Mouse (Mus musculus) heart, adult 2 months (tissue): ENCODE data around the gene Yju2. TPM values are rescaled to one million over a fixed set of nuclear protein-coding genes. Genes with fewer than 3 reads are reported as not detected.

Source experiments
- DNase-seq, 2 experiments: peaks; one replicate each; pipeline ENCODE4 v3.0.0; 2021
- H3K27ac ChIP-seq: fragments of 200-600 bp; 2 replicates; pipeline ENCODE4 v1.8.1; 2022
- H3K27me3 ChIP-seq: fragments of 200-500 bp; 2 replicates; pipeline ENCODE4 v1.6.1; 2012; ENCODE audit warnings: mild to moderate bottlenecking, low read length, inconsistent platforms, mixed read lengths; ENCODE audit not compliant: control insufficient read depth, insufficient read depth
- H3K36me3 ChIP-seq: fragments of 200-500 bp; 2 replicates; pipeline ENCODE4 v1.6.1; 2012; ENCODE audit warnings: low read length, inconsistent platforms; ENCODE audit not compliant: control insufficient read depth, insufficient read depth
- H3K4me1 ChIP-seq: fragments of 200-500 bp; 2 replicates; pipeline ENCODE4 v1.6.1; 2011; ENCODE audit warnings: low read length; ENCODE audit not compliant: control insufficient read depth, insufficient read depth
- H3K4me3 ChIP-seq: fragments of 200-600 bp; 2 replicates; pipeline ENCODE4 v1.8.1; 2022
- H3K79me2 ChIP-seq: fragments of 200-500 bp; replicated peaks from 2 replicates; pipeline ENCODE4 v1.6.1; 2012; ENCODE audit warnings: mild to moderate bottlenecking, inconsistent platforms, low read length, moderate library complexity, mixed read lengths; ENCODE audit not compliant: control insufficient read depth, insufficient read depth
- H3K9ac ChIP-seq: fragments of 200-500 bp; 2 replicates; pipeline ENCODE4 v1.6.1; 2012; ENCODE audit warnings: low read depth, mild to moderate bottlenecking, control low read depth, inconsistent platforms, low read length, mixed read lengths
- CTCF ChIP-seq: fragments of 200-600 bp; IDR thresholded peaks from 2 replicates; pipeline ENCODE4 v1.8.1; 2022; ENCODE audit warnings: antibody characterized with exemption, mild to moderate bottlenecking, moderate library complexity
- EP300 ChIP-seq: fragments of 200-500 bp; IDR thresholded peaks from 2 replicates; pipeline ENCODE4 v1.6.1; 2011; ENCODE audit warnings: low read depth, low read length, control low read depth; ENCODE audit not compliant: insufficient read depth
- POLR2A ChIP-seq: fragments of 200-500 bp; IDR thresholded peaks from 2 replicates; pipeline ENCODE4 v1.6.1; 2011; ENCODE audit warnings: mild to moderate bottlenecking, low read depth, low read length, control low read depth; ENCODE audit not compliant: insufficient read depth
- WGBS: fragments of 180-500 bp; shearing (Covaris S2); methylation state at CpG from one replicate; pipeline ENCODE4 v1.1.7; 2018; 5-methylcytosine and 5-hydroxymethylcytosine counted together
- intact Hi-C: fragments of 180-260 bp; cut with DNase I; formaldehyde crosslinking; loops from one replicate; pipeline ENCODE4 v1.15.1; 2025
- polyA plus RNA-seq: library from polyadenylated mRNA; depleted of rRNA; stranded (reverse); fragments of >200 nt; gene quantifications from 2 replicates; pipeline ENCODE4 v1.2.3, GENCODE M21; 2012
- total RNA-seq, 2 experiments: library from RNA; stranded (reverse); gene quantifications; 2 replicates each; pipeline ENCODE4 v1.2.3; 2021

Gene Yju2
- total and polyA plus RNA-seq, 3 experiments: 3.7 to 9.2 (median 8.3) TPM

DNA sequence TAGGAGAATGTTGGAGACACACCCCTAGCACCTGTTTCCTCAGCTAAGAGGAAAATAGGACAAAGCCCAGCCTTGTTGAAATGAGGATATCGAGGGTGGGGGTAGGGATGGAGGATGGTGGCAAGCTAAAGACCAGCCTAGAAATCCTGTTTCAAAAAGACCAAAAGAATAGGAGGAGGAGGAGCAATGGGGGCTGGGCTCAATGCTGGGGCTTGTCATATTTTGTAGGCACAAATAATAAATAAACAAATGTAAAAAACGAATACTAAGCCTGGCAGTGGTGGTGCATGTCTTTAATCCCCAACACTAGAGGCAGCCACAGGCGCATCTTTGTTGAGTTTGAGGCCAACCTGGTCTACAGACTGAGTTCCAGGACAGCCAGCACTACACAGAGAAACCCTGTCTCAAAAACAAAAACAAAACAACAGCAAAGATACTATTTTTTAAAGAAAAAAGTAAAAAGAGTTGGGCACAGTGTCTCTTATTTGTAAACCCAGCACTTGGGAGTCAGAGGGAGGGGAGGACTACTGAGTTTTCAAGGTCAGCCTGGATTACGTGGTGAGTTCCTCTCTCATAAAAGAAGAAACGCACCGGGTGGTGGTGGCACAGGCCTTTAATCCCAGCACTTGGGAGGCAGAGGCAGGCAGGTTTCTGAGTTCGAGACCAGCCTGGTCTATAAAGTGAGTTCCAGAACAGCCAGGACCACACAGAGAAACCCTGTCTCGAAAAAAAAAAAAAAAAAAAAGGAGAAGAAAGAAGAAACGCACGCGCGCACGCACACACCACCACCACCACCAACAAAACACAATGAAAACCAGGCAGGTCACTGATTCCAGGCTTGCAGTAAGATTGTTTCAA lies 944 bp upstream of the Yju2 start:
- Histone ChIP-seq H3K4me3 (peak overlapping the region; percentile 72; the same call in 1 of the 2 replicates), H3K27me3 (no peaks in the 10 kb centered on the region), H3K27ac (peak overlapping the region; percentile 95), H3K4me1 (peaks cover 4% of the 10 kb centered on the region), H3K79me2 (no peaks in the 10 kb centered on the region), H3K36me3 (no peaks in the 10 kb centered on the region), H3K9ac (no peak overlapping the region)
- no peak for DNase-seq
- intact Hi-C loops: loop anchor here (1.0 to 10.0 kb wide), 5 partner anchors 13 to 297 kb away; partner anchors contain the start of genes Fem1a, Pot1b, Sh3gl1 and Zfp959
- no peak for TF ChIP-seq EP300
- TF ChIP-seq CTCF: no peak
- WGBS: 79% methylated on average over 13 of the region's 13 CpGs

GRCm38 (mm10) chr17:55958584-55958886 lies 364 bp upstream of the Yju2 start:
- no peak for TF ChIP-seq CTCF
- no peak for TF ChIP-seq EP300
- no peak for TF ChIP-seq POLR2A
- Histone ChIP-seq H3K4me1 (peaks cover 4% of the 10 kb centered on the region), H3K79me2 (no peaks in the 10 kb centered on the region), H3K27ac (peak overlapping the region; percentile 95), H3K4me3 (peak overlapping the region; percentile 72), H3K9ac (no peak overlapping the region), H3K27me3 (no peaks in the 10 kb centered on the region), H3K36me3 (no peaks in the 10 kb centered on the region)
- intact Hi-C loops: loop anchor here (2.0 to 10.0 kb wide), 4 partner anchors 14 to 296 kb away; partner anchors contain the start of genes Fem1a, Pot1b and Sh3gl1
- no peak for DNase-seq
- WGBS: 20% methylated on average over 2 of the region's 2 CpGs

- 66% methylated on average over 10 of the region's 10 CpGs for WGBS
- Histone ChIP-seq H3K4me3 (peak overlapping the region; percentile 72), H3K79me2 (no peaks in the 10 kb centered on the region), H3K36me3 (no peaks in the 10 kb centered on the region), H3K9ac (no peak overlapping the region), H3K27me3 (no peaks in the 10 kb centered on the region), H3K4me1 (peaks cover 4% of the 10 kb centered on the region), H3K27ac (peak overlapping the region; percentile 95; the same call in 1 of the 2 replicates)
- intact Hi-C loops: loop anchor here (1.0 to 10.0 kb wide), 5 partner anchors 15 to 295 kb away; partner anchors contain the start of genes Fem1a, Pot1b and Sh3gl1
- DNase-seq: no peak
- TF ChIP-seq POLR2A (no peak), CTCF (no peak), EP300 (no peak)
Observed at GRCm38 (mm10) chr17:55959946-55960740, 1.2 kb downstream of the Yju2 start.

GRCm38 (mm10) chr17:55960791-55961190 lies 1.9 kb downstream of the Yju2 start:
- Histone ChIP-seq H3K27ac (no peak overlapping the region), H3K27me3 (no peaks in the 10 kb centered on the region), H3K4me1 (peaks cover 4% of the 10 kb centered on the region), H3K9ac (no peak overlapping the region), H3K4me3 (no peak overlapping the region), H3K36me3 (no peaks in the 10 kb centered on the region), H3K79me2 (no peaks in the 10 kb centered on the region)
- TF ChIP-seq POLR2A (no peak), CTCF (no peak), EP300 (no peak)
- no peak for DNase-seq
- intact Hi-C loops: loop anchor here (1.0 kb wide), 1 partner anchor 50 kb away; no protein-coding TSS in a partner anchor

DNA sequence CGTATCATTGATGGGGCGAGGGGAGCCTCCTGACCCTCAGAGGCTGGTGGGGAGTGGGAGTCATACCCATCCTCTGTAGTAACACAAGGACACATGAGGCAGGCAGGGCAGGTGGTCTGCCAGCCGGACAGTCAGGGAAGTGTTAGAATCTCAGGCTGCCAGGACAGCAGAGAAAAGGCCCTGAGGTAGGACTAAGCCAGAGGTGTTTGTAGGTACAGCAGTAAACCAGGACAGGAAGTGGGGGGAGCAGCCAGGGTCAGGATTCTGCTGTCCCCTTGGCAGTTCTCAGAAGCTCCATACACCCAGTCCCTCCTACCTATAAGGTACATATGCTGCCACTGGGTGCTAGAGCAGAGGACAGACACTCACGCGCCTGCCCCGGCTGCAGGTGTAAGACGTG lies 2.7 kb downstream of the Yju2 start:
- Histone ChIP-seq H3K27ac (no peak overlapping the region), H3K36me3 (no peaks in the 10 kb centered on the region), H3K4me1 (peaks cover 4% of the 10 kb centered on the region), H3K79me2 (no peaks in the 10 kb centered on the region), H3K4me3 (no peak overlapping the region), H3K9ac (no peak overlapping the region), H3K27me3 (no peaks in the 10 kb centered on the region)
- DNase-seq: no peak
- TF ChIP-seq POLR2A (no peak), EP300 (no peak), CTCF (no peak)
- intact Hi-C loops: no loop called here
- whole genome bisulfite sequencing: 95% methylated on average over 7 of the region's 7 CpGs
